Mouse (Mus musculus): ENCODE measurements around the gene Serbp1.

Gene Serbp1

GRCm38 (mm10) chr6:67230950-67231349, 7.0 kb upstream of the Serbp1 start:
- DNase-seq (ENCODE audit: low read depth, low spot score) = no peak

GRCm38 (mm10) chr6:67235649-67236048, 2.3 kb upstream of the Serbp1 start:
- DNase-seq (ENCODE audit: low read depth, low spot score) = no peak

DNA sequence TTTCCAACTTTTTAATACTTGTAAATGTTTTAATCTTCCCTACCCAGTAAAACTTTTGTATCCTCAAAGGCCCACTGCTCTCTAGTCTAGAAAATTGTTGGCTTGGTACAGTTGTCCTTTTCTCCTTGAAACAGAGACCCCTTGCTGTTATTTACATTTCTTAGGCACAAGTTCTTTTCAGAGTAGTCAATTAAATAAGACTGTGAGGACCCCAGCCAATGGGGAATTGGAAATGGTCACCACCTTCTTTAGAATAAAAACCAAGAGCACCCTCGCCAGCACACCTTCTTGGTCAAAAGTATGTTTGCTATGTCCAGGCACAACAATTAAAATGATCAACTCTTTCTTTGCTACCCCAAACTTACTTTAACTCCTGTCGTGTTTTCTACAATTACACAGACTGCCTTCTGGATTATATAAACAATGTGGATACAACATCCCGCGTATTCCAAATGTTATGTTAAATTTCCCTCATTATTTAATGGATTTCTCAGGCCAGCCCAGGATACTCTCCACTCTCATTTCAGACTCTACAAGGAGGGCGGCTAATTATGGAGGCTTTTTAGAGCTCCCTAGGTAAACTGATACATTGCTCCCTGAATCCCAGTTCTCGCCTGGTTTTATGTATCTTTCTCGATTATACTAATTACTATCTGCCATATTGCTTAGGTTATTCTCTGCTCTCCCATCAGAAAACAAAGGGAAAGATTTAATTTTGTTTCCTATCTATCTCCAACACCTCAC, 1.3 kb upstream of the Serbp1 start:
- DNase-seq (ENCODE audit: low read depth, low spot score) = no peak

DNA sequence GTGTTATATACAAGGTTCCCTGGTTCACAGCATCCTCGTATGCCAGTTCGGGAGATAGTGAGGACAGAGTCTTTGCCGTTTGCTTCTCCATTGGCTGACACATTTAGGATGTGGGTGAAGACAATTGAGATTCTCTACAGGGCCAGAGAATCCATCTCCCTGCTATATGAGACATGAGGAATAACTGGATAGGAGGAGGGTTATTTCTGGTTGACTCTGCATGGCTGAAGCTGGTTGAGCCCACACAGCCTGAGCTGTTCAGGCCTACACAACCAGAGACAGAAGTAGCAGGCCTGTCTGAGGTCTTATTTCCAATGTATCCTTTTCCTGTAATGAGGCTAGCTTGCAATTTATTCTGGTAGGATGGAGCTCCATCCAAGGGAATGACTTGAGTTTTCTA, 3.3 kb downstream of the Serbp1 start:
- no peak for DNase-seq (ENCODE audit: low read depth, low spot score)

DNA sequence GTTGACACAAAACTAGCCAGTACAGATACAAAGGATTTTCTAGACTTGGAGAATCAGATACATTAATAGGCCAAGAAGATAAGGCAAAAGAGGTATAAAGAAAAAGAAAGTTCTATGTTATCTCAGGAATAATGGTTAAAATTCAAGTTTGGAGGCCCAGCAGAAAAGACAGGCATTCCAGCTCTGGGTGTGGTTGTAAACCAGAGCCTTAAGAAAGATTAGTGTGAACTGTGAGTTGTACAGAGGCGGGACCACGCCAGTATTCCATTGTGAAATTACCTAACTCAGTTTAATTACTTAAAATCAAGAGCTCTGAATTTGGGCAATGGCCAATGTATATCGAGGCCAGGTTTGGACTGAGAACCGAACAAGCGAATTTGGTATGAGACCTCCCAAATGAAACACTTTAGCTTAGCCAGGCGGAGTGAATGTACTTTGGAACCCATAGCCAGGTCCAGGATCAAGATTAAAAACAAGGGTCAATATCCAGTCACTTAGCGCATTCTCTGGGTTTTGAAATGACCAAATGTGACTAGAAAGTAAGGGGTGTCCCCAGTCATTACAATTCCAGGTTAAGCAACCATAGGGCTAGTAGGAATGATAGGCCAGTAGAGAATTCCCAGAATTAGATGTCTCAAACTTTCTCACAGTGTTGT, 5.9 kb downstream of the Serbp1 start:
- DNase-seq (ENCODE audit: low read depth, low spot score) = no peak

GRCm38 (mm10) chr6:67244451-67244850, 6.5 kb downstream of the Serbp1 start:
- DNase-seq (ENCODE audit: low read depth, low spot score) = no peak

DNA sequence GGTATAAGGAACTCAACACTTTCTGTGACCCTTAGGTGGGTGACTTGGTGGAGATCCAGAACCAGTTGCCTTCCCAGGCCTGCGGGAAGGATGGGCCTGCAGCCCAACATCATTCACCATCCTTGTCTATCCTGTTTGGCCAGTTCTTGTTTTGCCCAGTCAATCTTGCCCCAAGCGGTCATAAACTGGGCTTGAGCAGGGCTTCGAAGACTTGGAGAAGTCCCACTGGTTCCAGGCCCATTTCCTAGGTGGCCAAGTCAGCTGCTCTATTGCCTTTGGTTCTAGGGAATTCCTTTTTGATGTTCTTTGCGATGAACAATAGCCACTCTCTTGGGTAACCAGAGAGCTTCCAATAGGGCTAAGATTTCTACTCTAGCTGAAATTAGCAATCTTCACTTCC, 13.1 kb downstream of the Serbp1 start:
- DNase-seq (ENCODE audit: low read depth, low spot score) = no peak

DNA sequence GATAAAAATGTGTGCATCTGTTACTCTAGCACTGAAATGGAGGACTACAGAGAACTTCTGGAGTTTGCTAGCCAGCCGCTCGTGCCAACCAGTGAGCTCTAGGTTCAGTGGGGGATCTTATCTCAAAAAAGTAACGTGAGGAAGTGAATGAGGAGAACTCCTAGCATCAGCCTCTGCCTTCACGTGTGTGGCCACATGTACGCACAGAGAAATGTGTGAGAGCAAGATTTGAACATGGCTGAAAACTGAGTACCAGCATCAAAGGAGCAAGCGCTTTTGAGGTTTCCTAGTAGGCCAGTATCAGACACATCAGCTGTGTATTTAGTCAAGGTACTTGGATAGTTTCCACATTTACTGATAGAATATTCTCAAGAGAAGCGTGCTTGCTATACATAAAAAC, 27.0 kb downstream of the Serbp1 start:
- DNase-seq (ENCODE audit: low read depth, low spot score) = no peak

GRCm38 (mm10) chr6:67266159-67266657, 28.2 kb downstream of the Serbp1 start:
- DNase-seq (ENCODE audit: low read depth, low spot score) = peak; percentile 44

DNA sequence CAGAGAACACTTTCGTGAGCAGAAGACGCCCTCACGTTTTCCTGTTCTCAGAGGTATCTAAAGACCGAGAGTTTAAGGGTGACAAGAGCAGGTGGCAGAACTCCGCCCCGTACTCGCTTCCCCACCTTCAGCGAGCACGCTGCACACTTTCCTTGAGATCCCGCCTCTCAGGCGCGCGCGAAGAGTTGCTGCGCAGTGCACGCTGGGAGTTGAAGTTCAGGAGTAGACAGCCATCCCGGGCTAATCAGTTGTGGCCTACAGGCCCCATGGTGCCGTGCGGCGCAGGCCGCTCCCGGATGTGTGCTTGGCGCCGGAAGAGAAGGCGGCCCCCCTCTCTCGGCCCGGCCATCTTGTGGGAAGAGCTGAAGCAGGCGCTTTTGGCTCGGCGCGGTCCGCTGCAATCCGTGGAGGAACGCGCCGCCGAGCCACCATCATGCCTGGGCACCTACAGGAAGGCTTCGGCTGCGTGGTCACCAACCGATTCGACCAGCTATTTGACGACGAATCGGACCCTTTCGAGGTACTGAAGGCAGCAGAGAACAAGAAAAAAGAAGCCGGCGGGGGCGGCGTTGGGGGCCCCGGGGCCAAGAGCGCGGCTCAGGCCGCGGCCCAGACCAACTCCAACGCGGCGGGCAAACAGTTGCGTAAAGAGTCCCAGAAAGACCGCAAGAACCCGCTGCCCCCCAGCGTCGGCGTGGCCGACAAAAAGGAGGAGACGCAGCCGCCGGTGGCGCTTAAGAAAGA, 28.9 kb downstream of the Serbp1 start:
- peak; percentile 97 for DNase-seq (ENCODE audit: low read depth, low spot score)

GRCm38 (mm10) chr6:67267408-67268244, 29.6 kb downstream of the Serbp1 start:
- peak; percentile 52 for DNase-seq (ENCODE audit: low read depth, low spot score)

- DNase-seq (ENCODE audit: low read depth, low spot score) = no peak
Measured at GRCm38 (mm10) chr6:67268245-67268612, 30.3 kb downstream of the Serbp1 start.

DNA sequence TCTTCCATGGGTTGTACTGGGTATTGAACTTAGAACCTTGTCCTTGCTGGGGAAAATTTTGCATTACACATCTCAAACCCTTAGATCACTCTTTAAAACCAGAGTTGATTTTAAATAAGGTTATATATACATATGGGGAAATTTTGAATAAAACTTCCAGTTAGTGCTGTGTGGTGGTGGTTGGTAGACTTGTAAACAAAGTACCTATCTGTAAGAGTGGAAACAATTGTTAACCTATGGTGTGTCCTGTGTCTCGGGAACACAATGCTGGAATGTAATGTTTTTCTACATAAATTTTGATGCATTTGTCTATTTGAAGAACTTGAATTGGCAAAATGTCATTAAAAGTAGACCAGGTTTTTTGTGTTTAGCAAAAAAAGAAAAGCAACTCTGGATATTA, 31.0 kb downstream of the Serbp1 start:
- DNase-seq (ENCODE audit: low read depth, low spot score) = no peak

GRCm38 (mm10) chr6:67269459-67269858, 31.5 kb downstream of the Serbp1 start:
- DNase-seq (ENCODE audit: low read depth, low spot score) = no peak

GRCm38 (mm10) chr6:67277944-67278343, 40.0 kb downstream of the Serbp1 start:
- no peak for DNase-seq (ENCODE audit: low read depth, low spot score)

DNA sequence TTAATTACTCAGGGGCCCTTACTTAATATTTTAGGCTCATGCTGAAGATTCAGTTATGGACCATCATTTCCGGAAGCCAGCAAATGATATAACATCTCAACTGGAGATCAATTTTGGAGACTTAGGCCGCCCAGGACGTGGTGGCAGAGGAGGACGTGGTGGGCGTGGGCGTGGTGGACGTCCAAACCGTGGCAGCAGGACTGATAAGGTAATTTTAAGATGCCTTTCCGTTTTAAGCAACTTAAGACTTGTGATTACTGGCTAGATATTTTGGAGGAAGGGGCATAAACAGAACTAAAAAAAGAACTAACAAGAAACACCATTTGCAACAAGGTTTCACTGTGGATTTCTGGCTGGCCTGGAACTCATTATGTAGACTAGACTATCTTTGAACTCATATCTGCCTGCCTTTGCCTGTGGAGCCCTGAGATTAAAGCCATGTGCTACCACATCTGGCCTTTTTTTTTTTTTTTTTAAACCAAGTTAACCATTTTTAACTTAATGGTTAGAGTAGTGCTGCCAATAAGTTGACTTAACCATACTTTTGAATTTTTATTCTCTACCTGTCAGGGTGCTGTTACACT, 43.7 kb downstream of the Serbp1 start:
- no peak for DNase-seq (ENCODE audit: low read depth, low spot score)

DNA sequence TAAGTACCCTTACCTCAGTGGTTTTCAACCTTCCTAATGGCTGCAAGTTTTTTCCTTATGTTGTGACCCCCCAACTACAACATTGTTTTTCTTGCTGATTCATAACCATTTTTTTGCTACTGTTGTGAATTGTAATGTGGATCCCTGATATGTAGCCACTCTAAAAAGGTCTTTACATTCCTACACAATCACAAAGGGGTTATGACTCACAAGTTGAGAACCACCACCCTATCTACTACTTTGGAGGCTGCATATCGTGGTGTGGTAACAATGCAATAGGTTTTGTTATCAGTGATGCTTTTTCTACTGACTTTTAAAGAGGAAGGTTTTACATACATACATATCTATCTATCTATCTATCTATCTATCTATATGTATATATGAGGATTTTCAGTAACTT, 44.9 kb downstream of the Serbp1 start:
- no peak for DNase-seq (ENCODE audit: low read depth, low spot score)

GRCm38 (mm10) chr6:67292042-67292623, 54.2 kb downstream of the Serbp1 start:
- no peak for DNase-seq (ENCODE audit: low read depth, low spot score)

GRCm38 (mm10) chr6:67296126-67296525, 58.1 kb downstream of the Serbp1 start:
- no peak for DNase-seq (ENCODE audit: low read depth, low spot score)

DNA sequence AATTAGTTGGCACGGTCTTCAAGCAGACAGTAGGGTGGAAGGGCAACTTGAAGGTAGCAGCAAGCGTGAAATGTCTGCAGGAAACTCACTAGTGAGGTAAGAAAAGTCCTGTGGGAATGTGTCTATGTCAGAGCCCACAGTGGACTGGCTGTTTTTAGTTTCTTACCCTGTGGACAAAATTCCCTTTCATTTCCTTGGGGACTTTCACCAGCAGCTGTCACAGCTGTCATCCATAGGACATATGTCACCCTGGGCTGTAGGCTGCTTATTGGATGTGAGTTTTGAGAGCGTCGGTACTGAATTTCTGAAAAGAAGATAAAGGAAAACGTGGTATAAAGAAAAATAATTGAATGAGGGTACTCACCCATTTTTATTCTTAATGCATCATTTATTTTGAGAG, 60.8 kb downstream of the Serbp1 start:
- DNase-seq (ENCODE audit: low read depth, low spot score) = peak; percentile 33

DNA sequence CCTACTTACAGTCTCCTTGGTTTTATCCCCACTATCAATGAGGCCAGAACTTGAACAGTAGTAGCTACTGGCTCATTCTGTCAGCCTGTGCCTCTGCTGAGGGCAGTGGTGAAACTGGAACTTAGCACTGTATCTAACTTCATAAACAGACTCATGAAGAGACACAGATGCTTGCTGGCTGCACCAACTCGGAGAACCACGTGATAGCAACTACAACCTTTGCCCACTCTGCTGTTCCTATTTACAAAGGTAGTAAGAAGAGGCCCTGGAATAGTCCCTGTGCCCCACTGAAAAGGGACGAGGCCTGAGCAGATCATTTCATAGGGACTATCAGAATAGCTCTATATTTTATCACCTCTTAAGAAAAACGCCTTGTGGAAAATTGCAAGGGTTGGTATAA, 62.3 kb downstream of the Serbp1 start:
- no peak for DNase-seq (ENCODE audit: low read depth, low spot score)
